Mouse (Mus musculus): ENCODE measurements around the gene Ehd4.

Ehd4 gene

DNA sequence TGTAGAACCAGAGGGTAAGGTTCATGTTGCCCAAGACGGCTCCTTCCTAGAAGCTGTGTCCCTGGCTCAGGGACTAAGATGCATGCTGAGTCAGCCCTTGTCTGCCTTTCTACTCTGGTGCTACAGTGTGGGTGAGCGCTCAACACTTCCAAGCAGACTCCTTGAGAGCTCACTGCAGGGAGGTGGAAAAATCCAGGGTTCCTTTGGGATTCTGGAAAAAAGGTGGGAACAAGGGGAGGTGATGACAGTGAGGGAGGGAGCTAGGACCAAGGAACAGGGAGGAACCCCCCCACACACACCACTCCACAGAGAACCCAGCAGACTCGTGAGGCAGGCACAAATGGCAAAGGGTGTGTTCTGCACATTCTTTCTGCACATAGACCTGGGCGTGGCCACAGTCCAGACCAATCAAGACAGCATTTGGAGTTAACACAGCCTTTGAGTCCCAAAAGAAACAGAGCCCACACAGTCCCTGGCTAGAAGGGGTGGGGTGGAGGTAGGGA is 110.3 kb downstream of the Ehd4 start:
- no peak for DNase-seq (ENCODE audit: low read depth in 1 of 2, low spot score in 2 of 2)

DNA sequence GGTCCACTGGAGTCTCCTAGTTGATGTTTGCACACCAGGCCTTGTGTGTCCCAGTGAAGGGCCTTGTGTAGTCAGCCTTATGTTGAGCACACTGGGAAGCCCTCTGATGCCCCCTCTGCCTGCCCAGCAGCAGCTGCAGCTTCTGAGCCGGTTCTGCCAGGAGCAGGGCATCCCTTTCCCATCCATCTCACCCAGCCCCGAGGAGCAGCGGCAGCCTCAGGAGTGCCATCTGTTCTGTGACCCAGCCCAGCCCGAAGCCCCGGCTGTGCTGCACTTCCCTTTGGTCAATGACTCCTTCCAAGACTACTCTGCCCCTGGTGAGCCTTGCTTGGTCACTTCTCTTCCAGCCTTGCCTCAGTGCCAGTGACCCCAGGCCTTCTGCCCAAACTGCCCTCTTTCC is 113.4 kb downstream of the Ehd4 start:
- DNase-seq (ENCODE audit: low read depth in 1 of 2, low spot score in 2 of 2), result no peak

Data from monocyte, adult 2 months (primary cell).